Mouse (Mus musculus) C2C12 (cell line): Measurements from ENCODE around the gene Tbr1.

ENCODE experiments used
- CTCF ChIP-seq: IDR thresholded peaks from one replicate; pipeline ENCODE4 v1.5.1; 2011; ENCODE audit not compliant: control insufficient read depth, insufficient read depth, insufficient read length
- MYOG ChIP-seq: IDR thresholded peaks from one replicate; pipeline ENCODE4 v1.6.1; 2011; ENCODE audit not compliant: control insufficient read depth, insufficient read length; ENCODE audit errors: extremely low read depth
- USF1 ChIP-seq: IDR thresholded peaks from one replicate; pipeline ENCODE4 v1.6.1; 2011; ENCODE audit warnings: low read depth, mild to moderate bottlenecking, control low read depth, moderate library complexity

DNA sequence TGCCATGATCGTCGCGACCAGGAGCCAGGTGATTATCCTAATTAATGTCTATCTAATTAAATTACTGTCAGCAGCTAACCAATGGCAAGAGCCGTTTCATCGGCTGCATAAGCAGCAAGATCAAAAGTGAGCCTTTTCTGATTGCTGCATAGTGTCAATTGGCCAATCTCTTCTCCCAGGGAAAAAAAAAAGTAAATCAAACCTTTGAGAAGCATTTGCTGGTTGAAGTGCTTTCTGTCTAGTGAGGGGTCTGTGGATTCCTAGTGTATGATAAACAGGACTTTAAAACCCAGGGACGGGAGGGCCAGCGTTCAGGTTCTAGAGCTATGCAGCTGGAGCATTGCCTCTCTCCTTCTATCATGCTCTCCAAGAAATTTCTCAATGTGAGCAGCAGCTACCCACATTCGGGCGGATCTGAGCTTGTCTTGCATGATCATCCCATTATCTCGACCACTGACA is 1.7 kb downstream of the Tbr1 start:
- no peak for TF ChIP-seq MYOG
- TF ChIP-seq CTCF: no peak
- no peak for TF ChIP-seq USF1
